Mouse (Mus musculus) right cerebral cortex, postnatal 10 days (tissue): ENCODE measurements around the gene Sucla2.
"Not testable (repeated sequence)": the region's sequence is repeated elsewhere in the genome, so short reads cannot be mapped to it uniquely, and the experiment has no call there.

Experiments used
- DNase-seq, 2 experiments: peaks; one replicate each; pipeline ENCODE4 v3.0.0; 2021; ENCODE audit warnings: low spot score in 2 of 2

Sucla2 gene

GRCm38 (mm10) chr14:73608668-73609481 lies 83.8 kb downstream of the Sucla2 start:
- DNase-seq, result no peak

DNA sequence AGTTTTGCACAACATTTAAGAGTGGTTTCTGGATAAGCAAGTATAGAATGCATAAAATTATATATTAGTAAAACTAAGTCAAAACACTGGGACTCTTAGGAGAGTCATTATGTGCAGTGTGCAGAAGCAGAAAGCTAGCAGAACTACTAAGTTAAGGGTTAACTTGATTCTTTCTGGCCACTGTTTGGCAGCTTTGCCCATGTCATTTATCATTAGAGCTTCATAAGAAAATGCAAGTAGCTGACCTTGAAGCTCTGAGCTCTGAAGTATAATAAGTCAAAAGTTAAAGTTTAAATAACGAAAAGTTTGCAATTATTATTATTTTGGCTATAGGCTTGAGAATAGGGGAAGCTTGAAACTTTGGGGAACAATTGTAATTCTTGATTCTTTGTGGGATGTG lies 89.8 kb downstream of the Sucla2 start:
- DNase-seq, result not testable (repeated sequence)

GRCm38 (mm10) chr14:73620880-73621279 lies 95.8 kb downstream of the Sucla2 start:
- peak; percentile 29 to 46 for DNase-seq

GRCm38 (mm10) chr14:73622988-73623387 lies 97.9 kb downstream of the Sucla2 start:
- DNase-seq, result no peak

GRCm38 (mm10) chr14:73625469-73625868 lies 100.3 kb downstream of the Sucla2 start:
- no peak for DNase-seq

DNA sequence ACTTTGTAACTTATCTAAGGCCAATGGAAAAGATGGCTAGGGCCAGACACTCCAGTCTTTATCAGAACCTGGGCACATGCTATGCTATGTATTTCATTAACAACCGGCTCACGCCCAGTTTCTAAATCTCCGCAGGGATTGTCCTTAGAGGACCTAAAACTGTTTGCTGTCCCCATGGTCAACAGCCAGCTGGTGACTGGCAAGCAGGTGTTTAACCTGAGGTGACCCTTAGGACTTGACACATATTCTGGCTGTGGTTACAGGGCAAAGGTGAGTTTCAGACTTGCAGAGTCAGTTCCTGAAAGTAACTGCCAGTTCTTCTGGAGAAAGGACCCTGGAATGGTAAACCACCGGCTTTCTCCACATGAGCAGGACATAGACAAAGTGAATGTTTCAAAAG lies 106.4 kb downstream of the Sucla2 start:
- DNase-seq, result no peak

DNA sequence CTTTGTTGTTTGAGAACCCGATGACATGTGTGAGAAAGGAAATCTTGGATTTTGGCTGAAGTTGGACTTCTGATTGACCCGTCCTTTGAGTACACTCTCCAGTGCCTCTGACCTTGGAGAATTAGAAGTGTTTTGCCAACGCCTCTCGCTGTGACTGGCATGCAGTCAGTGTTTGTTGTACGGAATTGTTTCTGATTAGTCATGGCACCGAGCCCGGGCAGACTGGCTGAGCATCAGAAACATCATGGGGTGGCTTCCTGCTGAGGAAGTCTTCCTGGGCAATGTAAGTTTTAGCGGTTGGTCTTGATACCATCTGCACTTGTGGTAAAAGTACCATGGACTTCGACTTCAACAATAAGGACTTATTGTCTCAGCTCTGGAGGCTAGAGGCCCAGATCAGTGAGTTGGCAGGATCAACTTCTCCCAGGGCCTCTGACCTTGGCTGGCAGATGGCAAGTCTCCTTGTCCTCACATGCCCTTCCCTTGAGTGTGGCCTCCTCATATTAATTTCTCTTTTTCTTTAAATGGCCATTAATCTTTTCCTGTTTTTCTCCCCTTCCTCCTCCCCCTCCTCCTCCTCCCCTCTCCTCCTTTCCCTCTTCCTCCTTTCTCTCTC lies 107.6 kb downstream of the Sucla2 start:
- DNase-seq, result peak; percentile 77 to 79

GRCm38 (mm10) chr14:73634356-73634755 lies 109.2 kb downstream of the Sucla2 start:
- DNase-seq, result peak in 1 of 2 experiments; percentile 28

GRCm38 (mm10) chr14:73637460-73637859 lies 112.3 kb downstream of the Sucla2 start:
- DNase-seq, result no peak
